Mouse (Mus musculus): ENCODE data around the gene Nap1l1. TPM values are rescaled to one million over a fixed set of nuclear protein-coding genes. Genes with fewer than 3 reads are reported as not detected.
A peak's percentile ranks its signal among the peaks of the same experiment; 100 is the strongest.
"Not testable (repeated sequence)": the region's sequence is repeated elsewhere in the genome, so short reads cannot be mapped to it uniquely, and the experiment has no call there.

Nap1l1 gene
- polyA plus RNA-seq, 1 experiment, result not detected

DNA sequence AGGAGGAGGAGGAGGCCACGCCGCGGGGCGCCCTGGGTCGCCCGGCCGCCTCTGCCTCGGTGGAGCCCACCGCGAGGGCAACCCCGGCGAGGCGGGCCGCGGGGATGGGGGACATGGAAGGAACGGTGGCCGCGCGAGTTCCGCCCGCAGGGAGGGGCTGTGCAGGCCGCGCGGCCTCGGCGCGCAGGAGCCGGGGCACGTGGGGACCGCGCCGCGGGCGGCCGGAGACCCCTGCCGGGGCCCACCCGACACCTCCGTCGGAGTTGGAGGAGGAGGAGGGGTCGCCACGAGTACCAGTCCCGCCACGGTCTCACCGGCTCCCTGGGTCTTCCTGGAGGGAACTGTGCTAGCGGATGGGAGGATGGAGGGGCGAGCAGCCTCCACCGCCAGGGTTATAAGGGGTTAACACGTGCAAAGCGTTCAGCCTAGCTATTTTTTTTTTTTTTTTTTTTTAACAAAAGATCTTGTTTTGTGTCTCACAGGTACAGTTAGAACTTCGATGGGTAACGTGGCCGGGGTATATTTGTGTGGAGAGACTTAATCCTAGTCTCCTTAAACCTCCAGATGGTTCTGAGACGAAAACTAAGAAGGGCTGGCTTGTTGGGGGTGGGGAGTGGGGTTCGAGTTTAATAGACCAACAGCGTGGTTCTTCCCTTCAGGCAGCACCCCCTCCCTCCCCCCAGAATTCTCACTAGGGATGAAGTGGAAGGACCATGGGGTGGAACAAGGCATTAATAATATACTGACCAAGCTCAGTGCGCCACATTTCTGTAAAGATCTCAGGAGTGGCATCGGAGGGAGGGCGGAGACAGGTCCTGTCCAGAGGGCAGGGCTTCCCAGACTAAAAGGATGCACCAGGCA, 718 bp downstream of the Nap1l1 start:
- WGBS, result under 1% methylated on average over 57 of the region's 58 CpGs

DNA sequence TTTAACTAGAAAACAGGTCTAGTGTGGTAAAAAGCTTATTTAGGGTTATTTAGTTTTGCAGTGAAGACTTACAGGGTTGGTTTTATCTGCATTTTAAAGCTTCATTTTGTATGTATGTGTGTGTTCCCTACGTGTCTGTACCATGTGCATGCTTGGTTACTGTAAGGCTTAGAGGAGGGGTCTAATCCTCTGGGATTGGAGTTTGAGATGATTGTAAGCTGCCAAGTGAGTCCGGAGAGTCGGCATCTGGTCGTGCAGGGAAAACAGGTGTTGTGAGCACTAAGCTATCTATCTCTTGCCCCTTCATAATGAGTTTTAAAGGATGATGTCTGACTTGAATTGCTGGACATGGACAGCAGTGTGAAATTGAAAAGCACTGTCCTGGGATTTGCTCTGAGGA, 3.3 kb downstream of the Nap1l1 start:
- 36% methylated on average over 4 of the region's 4 CpGs for WGBS
- H3K4me1 ChIP-seq (ENCODE audit: control insufficient read depth, insufficient read depth, low read length), result peaks cover 8% of the 10 kb centered on the region
- TF ChIP-seq CTCF (IDR thresholded peaks at IDR 0.05; ENCODE audit: insufficient read depth, low read depth, low read length) (no peak), POLR2A (IDR thresholded peaks at IDR 0.05; ENCODE audit: insufficient read depth, low read depth, low read length) (no peak)
- no peak overlapping the region for H3K4me3 ChIP-seq (ENCODE audit: insufficient read depth, low read depth, low read length)
- H3K27ac ChIP-seq (ENCODE audit: insufficient read depth, low read depth, low read length), result no peak overlapping the region

More for the DNA sequence above, 718 bp downstream of the Nap1l1 start:
- peak overlapping the region; percentile 99 for H3K4me3 ChIP-seq (ENCODE audit: insufficient read depth, low read depth, low read length)
- TF ChIP-seq CTCF (IDR thresholded peaks at IDR 0.05; ENCODE audit: insufficient read depth, low read depth, low read length) (no peak), POLR2A (IDR thresholded peaks at IDR 0.05; ENCODE audit: insufficient read depth, low read depth, low read length) (no peak)
- H3K4me1 ChIP-seq (ENCODE audit: control insufficient read depth, insufficient read depth, low read length), result 0 out of 2 replicates have a peak, but pooled peaks cover 3% of the 10 kb centered on the region
- peak overlapping the region; percentile 89 for H3K27ac ChIP-seq (ENCODE audit: insufficient read depth, low read depth, low read length)

DNA sequence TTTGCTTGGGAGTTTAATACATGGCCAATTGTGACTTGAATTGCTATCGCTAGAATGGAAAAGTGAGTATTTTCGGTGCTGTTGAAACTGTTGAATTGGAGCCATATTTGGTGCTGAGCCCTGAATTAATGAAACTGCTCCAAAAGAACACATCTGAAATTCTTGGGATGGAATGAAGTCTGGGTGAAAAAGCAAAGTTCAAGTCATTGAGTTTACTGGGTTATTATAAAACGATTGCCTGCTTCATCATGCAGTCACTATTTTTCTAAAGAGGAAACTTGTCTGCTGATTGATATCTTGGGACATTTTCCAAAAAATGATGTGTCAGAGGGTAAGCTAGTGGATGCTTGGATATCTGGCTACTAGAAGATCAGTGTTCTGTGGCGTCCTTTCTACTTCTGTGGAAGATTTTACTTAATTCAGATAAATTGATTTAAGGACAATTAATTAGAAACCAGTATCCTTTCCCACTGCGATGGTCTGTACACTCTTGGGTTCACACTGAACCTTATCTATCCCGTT, 4.0 kb downstream of the Nap1l1 start:
- TF ChIP-seq POLR2A (IDR thresholded peaks at IDR 0.05; ENCODE audit: insufficient read depth, low read depth, low read length) (no peak), CTCF (IDR thresholded peaks at IDR 0.05; ENCODE audit: insufficient read depth, low read depth, low read length) (no peak)
- peaks cover 8% of the 10 kb centered on the region for H3K4me1 ChIP-seq (ENCODE audit: control insufficient read depth, insufficient read depth, low read length)
- 51% methylated on average over 6 of the region's 6 CpGs for WGBS

DNA sequence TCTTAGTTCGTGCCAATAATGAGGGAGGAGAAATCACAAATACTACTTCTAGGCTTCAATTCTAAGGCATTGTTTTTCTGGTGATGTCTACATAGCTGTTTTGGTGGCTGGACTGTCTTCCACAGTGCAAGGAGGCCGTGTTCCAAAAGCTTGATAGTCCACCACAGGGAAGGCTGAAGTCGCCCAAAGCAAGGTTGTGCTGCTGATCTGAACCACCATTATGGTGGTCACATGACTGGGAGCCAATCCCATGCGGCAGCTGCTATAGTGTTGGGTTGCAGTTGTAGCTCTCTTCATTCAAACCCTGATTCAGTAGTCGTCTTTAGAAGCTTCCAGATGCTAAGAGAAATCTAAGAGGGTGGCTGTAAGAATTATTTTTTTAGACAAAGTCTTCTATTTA, 6.6 kb downstream of the Nap1l1 start:
- no peak overlapping the region for H3K4me3 ChIP-seq (ENCODE audit: insufficient read depth, low read depth, low read length)
- no peak for TF ChIP-seq POLR2A (IDR thresholded peaks at IDR 0.05; ENCODE audit: insufficient read depth, low read depth, low read length)
- TF ChIP-seq CTCF (IDR thresholded peaks at IDR 0.05; ENCODE audit: insufficient read depth, low read depth, low read length), result no peak
- H3K4me1 ChIP-seq (ENCODE audit: control insufficient read depth, insufficient read depth, low read length), result peaks cover 5% of the 10 kb centered on the region
- 71% methylated on average over 5 of the region's 5 CpGs for WGBS
- H3K27ac ChIP-seq (ENCODE audit: insufficient read depth, low read depth, low read length), result no peak overlapping the region

More for the DNA sequence above, 4.0 kb downstream of the Nap1l1 start:
- no peak overlapping the region for H3K27ac ChIP-seq (ENCODE audit: insufficient read depth, low read depth, low read length)
- no peak overlapping the region for H3K4me3 ChIP-seq (ENCODE audit: insufficient read depth, low read depth, low read length)

DNA sequence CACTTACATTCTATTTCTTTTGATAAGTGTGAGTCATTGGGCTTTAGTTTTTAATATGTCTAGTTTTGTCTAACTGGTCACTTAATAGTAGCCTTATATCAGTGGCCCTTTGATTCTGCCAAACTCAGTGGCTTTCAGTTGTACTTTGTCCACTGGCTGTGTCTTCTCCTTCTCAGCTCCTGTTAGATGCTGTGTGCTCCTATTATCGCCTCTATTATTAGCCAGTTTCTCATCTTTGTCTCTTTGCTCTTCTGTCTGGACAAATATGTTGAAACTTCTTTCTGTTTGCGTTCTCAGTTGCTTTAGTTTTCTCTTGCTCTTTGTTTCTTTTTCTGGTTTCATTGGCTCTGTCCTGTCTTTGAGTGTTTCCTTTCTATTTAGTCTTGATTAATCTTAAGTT, 9.6 kb downstream of the Nap1l1 start:
- no peak for TF ChIP-seq POLR2A (IDR thresholded peaks at IDR 0.05; ENCODE audit: insufficient read depth, low read depth, low read length)
- WGBS, result 71% methylated on average over 2 of the region's 2 CpGs
- no peak overlapping the region for H3K4me3 ChIP-seq (ENCODE audit: insufficient read depth, low read depth, low read length)
- peaks cover 5% of the 10 kb centered on the region for H3K4me1 ChIP-seq (ENCODE audit: control insufficient read depth, insufficient read depth, low read length)
- no peak overlapping the region for H3K27ac ChIP-seq (ENCODE audit: insufficient read depth, low read depth, low read length)

DNA sequence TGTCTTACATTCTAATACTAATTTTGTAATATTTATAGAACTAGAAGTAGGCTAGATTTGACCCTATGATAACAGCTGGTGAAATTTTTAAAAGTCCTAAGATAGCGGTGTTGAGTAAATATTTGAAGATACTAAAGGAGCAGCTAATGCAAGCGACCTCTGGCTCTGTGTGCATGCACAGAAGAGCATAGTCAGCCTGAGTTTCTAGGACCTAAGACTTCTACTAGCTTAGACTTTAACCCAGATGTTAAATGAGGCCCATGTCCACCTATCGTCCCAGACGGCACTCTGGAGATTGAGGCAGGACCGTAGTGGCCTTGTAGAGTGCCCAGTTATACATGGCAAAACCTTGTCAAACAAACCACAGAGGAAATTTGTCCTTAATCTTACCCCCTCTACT, 11.1 kb downstream of the Nap1l1 start:
- peaks cover 5% of the 10 kb centered on the region for H3K4me1 ChIP-seq (ENCODE audit: control insufficient read depth, insufficient read depth, low read length)
- H3K4me3 ChIP-seq (ENCODE audit: insufficient read depth, low read depth, low read length), result no peak overlapping the region
- H3K27ac ChIP-seq (ENCODE audit: insufficient read depth, low read depth, low read length), result no peak overlapping the region
- WGBS, result 88% methylated on average over 5 of the region's 5 CpGs
- no peak for TF ChIP-seq POLR2A (IDR thresholded peaks at IDR 0.05; ENCODE audit: insufficient read depth, low read depth, low read length)

DNA sequence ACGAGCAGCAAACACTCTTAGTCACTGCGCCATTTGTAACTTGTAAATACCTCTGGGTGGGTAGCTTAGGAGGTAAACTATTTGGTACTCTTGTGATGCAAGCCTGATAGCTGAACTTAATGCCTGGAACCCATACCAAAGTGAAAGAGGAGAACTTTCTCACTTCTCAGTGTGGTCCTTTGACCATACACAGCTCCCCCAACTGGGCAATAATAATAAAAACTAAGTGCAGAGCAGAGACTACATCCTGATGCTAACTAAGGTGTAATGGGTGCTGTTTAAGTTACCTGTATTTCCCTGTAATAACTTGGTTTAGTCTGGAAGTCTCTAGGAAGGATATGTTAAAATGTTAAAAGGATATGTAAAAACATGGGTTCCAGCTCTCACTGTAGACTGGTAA, 15.8 kb downstream of the Nap1l1 start:
- TF ChIP-seq POLR2A (IDR thresholded peaks at IDR 0.05; ENCODE audit: insufficient read depth, low read depth, low read length) (no peak), CTCF (IDR thresholded peaks at IDR 0.05; ENCODE audit: insufficient read depth, low read depth, low read length) (no peak)
- 79% methylated on average over 2 of the region's 2 CpGs for WGBS
- no peak overlapping the region for H3K27ac ChIP-seq (ENCODE audit: insufficient read depth, low read depth, low read length)

DNA sequence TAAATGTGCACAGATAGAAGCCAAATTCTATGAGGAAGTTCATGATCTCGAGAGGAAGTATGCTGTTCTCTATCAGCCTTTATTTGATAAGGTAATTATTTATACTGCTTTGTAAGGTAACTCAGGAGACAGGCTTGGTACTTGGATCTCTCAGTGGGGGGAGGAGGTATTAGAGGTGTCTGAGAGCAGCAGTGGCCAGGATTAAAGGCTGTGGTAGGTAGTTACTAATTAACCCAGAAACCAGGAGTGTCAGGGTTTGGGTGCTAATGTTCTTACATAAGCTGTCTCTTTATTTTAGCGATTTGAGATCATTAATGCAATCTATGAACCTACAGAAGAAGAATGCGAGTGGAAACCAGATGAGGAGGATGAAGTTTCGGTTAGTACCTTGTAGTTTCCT, 17.1 kb downstream of the Nap1l1 start:
- H3K4me1 ChIP-seq (ENCODE audit: control insufficient read depth, insufficient read depth, low read length); H3K4me3 ChIP-seq (ENCODE audit: insufficient read depth, low read depth, low read length); H3K27ac ChIP-seq (ENCODE audit: insufficient read depth, low read depth, low read length): not testable (repeated sequence)
- 86% methylated on average over 4 of the region's 4 CpGs for WGBS

More for the DNA sequence above, 15.8 kb downstream of the Nap1l1 start:
- H3K4me1 ChIP-seq (ENCODE audit: control insufficient read depth, insufficient read depth, low read length), result no peaks in the 10 kb centered on the region
- H3K4me3 ChIP-seq (ENCODE audit: insufficient read depth, low read depth, low read length), result no peak overlapping the region

DNA sequence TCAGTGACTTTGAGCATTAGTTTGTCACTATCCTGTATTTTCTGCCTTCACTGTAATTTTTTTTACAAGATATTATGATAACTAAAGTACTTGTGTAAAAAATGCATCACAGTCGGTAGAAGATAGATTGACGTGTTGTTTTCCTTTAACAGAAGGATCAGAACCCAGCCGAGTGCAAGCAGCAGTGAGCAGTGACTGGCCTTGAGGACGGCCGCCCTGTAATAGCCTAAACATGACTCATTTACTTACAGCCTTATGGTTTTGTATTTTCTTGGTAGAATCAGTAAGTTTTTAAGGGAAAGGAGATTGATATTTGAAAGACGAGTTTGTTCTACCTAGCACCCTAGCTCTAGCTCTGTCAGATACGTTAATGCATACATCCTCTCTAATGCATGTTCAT, 22.9 kb downstream of the Nap1l1 start:
- no peaks in the 10 kb centered on the region for H3K4me1 ChIP-seq (ENCODE audit: control insufficient read depth, insufficient read depth, low read length)
- no peak overlapping the region for H3K4me3 ChIP-seq (ENCODE audit: insufficient read depth, low read depth, low read length)
- 82% methylated on average over 7 of the region's 7 CpGs for WGBS
- no peak overlapping the region for H3K27ac ChIP-seq (ENCODE audit: insufficient read depth, low read depth, low read length)
- TF ChIP-seq CTCF (IDR thresholded peaks at IDR 0.05; ENCODE audit: insufficient read depth, low read depth, low read length) (no peak), POLR2A (IDR thresholded peaks at IDR 0.05; ENCODE audit: insufficient read depth, low read depth, low read length) (no peak)

Data from olfactory bulb, adult 2 months (tissue).